Mouse (Mus musculus): ENCODE measurements around the gene Jag2.

- TF ChIP-seq MAFK (IDR thresholded peaks at IDR 0.05; ENCODE audit: insufficient read depth, low read depth, low read length): no peak
- TF ChIP-seq HCFC1 (IDR thresholded peaks at IDR 0.05; ENCODE audit: borderline replicate concordance, insufficient read depth, low read length): no peak
- TF ChIP-seq CHD2 (IDR thresholded peaks at IDR 0.05; ENCODE audit: low read depth, low read length): no peak
Observed at GRCm38 (mm10) chr12:112929562-112930352, at the start of gene Jag2.

All from ES-E14 (cell line).